Mouse (Mus musculus) cerebellum, postnatal 14 days (tissue): ENCODE results near the gene Gm10681.
"Not testable (repeated sequence)": the region's sequence is repeated elsewhere in the genome, so short reads cannot be mapped to it uniquely, and the experiment has no call there.

ENCODE experiments used
- DNase-seq, 2 experiments: peaks; one replicate each; pipeline ENCODE4 v3.0.0; 2021; ENCODE audit warnings: mixed read lengths in 2 of 2

Gene Gm10681

GRCm38 (mm10) chr3:98588707-98589106 lies at the start of gene Gm10681:
Gm10681 (minus strand) TSS chr3:98588807.
- no peak for DNase-seq

GRCm38 (mm10) chr3:98635145-98635544 lies 46.5 kb upstream of the Gm10681 start:
- DNase-seq, result no peak

- DNase-seq, result no peak
Observed at GRCm38 (mm10) chr3:98630152-98630551, 41.5 kb upstream of the Gm10681 start, which contains the start of gene Hsd3b5. Hsd3b5 (minus strand) TSS chr3:98630252.

GRCm38 (mm10) chr3:98629633-98630032 lies 41.0 kb upstream of the Gm10681 start:
- no peak for DNase-seq

GRCm38 (mm10) chr3:98616786-98617185 lies 28.2 kb upstream of the Gm10681 start:
- DNase-seq, result not testable (repeated sequence)

- DNase-seq, result not testable (repeated sequence)
Observed at GRCm38 (mm10) chr3:98616244-98616643, 27.6 kb upstream of the Gm10681 start.

- not testable (repeated sequence) for DNase-seq
Observed at GRCm38 (mm10) chr3:98614406-98614927, 25.9 kb upstream of the Gm10681 start.

GRCm38 (mm10) chr3:98613963-98614362 lies 25.4 kb upstream of the Gm10681 start:
- DNase-seq, result no peak

GRCm38 (mm10) chr3:98613540-98613939 lies 24.9 kb upstream of the Gm10681 start:
- not testable (repeated sequence) for DNase-seq

- no peak for DNase-seq
Observed at GRCm38 (mm10) chr3:98587721-98588120, 886 bp downstream of the Gm10681 start.

- DNase-seq, result not testable (repeated sequence)
Observed at GRCm38 (mm10) chr3:98582622-98583021, 6.0 kb downstream of the Gm10681 start.

- DNase-seq, result not testable (repeated sequence)
Observed at GRCm38 (mm10) chr3:98582202-98582601, 6.4 kb downstream of the Gm10681 start.

- DNase-seq, result peak; percentile 52 to 64
Observed at GRCm38 (mm10) chr3:98581024-98581423, 7.6 kb downstream of the Gm10681 start.

GRCm38 (mm10) chr3:98567717-98568116 lies 20.9 kb downstream of the Gm10681 start:
- DNase-seq, result not testable (repeated sequence)

GRCm38 (mm10) chr3:98564894-98565293 lies 23.7 kb downstream of the Gm10681 start:
- not testable (repeated sequence) for DNase-seq

GRCm38 (mm10) chr3:98563831-98564230 lies 24.8 kb downstream of the Gm10681 start:
- DNase-seq, result not testable (repeated sequence)

- DNase-seq, result not testable (repeated sequence)
Observed at GRCm38 (mm10) chr3:98560711-98561110, 27.9 kb downstream of the Gm10681 start.

- DNase-seq, result not testable (repeated sequence)
Observed at GRCm38 (mm10) chr3:98550832-98551231, 37.8 kb downstream of the Gm10681 start.

- DNase-seq, result not testable (repeated sequence)
Observed at GRCm38 (mm10) chr3:98550215-98550614, 38.4 kb downstream of the Gm10681 start.

GRCm38 (mm10) chr3:98548495-98548894 lies 40.1 kb downstream of the Gm10681 start:
- DNase-seq, result not testable (repeated sequence)

- DNase-seq, result not testable (repeated sequence)
Observed at GRCm38 (mm10) chr3:98547641-98548040, 41.0 kb downstream of the Gm10681 start.

- not testable (repeated sequence) for DNase-seq
Observed at GRCm38 (mm10) chr3:98524978-98525377, 63.6 kb downstream of the Gm10681 start.

- not testable (repeated sequence) for DNase-seq
Observed at GRCm38 (mm10) chr3:98524552-98524951, 64.1 kb downstream of the Gm10681 start.

- DNase-seq, result not testable (repeated sequence)
Observed at GRCm38 (mm10) chr3:98522779-98523178, 65.8 kb downstream of the Gm10681 start.

- not testable (repeated sequence) for DNase-seq
Observed at GRCm38 (mm10) chr3:98510414-98510813, 78.2 kb downstream of the Gm10681 start, which contains the start of gene Hsd3b4. Hsd3b4 (minus strand) TSS chr3:98510514.
